Mouse (Mus musculus) forelimb bud, embryonic 11.5 days (tissue): Measurements from ENCODE around the gene Slc25a10.

Experiments
- DNase-seq: peaks from one replicate; pipeline ENCODE4 v3.0.0-alpha.2; 2012; ENCODE audit warnings: low read depth, low spot score

Slc25a10 gene

DNA sequence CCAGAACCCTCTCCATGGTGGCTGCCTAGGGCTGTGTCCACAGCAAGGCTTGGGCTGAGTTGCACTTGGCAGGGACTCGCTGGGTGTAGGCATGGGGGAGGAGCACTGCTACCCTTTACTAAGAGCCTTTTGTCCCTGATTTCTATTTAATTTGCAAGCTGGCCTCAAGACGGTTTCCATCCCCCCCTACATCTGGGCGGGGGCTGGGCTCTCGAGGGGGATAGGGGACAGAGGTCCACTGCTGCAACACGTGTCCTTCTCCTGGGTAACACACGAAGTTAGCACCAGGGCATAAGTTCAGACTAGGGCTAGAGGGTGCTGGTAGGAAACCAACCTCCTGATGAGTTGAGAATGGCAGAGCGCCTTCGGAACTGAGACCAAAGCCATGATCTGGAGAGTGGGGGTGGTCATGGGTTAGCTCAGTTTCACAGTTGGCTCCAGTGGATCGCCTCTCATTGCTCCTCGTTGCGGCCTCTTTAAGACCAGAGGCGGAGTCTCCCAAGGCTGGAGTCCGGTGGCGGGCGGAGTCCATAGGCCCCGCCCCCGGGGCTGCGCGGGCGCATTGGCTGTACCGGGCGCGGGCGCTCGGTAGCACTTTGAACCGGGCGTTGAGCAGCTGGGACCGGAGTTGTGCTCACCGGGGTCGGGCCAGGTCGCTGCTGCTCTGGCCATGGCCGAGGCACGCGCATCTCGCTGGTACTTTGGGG is at the start of gene Slc25a10:
Gene Slc25a10 (plus strand): TSS at position 524 of the 707 bp plus-strand sequence.
- peak; percentile 84 for DNase-seq

DNA sequence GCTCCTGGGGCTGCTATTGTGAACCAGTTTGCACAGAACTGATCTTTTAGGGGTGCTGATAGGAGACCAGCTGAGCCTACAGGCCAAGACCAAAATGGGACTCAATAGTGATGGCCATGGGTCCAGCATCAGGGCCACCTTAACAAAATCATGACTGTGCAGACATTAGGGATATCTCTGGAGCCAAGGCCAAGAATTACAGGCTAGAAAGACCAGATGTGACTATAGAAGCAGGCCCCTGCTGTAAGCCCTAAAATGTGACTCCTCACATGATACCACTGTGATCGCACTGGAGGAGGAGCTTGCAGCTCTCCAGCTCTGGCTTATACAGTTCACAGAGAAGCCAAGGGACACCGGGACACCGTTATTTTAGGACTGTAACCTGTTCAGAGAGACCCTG is 49.3 kb upstream of the Slc25a10 start, which contains the start of gene Tspan10:
Gene Tspan10 (plus strand): TSS at position 301 of the 400 bp plus-strand sequence.
- no peak for DNase-seq

DNA sequence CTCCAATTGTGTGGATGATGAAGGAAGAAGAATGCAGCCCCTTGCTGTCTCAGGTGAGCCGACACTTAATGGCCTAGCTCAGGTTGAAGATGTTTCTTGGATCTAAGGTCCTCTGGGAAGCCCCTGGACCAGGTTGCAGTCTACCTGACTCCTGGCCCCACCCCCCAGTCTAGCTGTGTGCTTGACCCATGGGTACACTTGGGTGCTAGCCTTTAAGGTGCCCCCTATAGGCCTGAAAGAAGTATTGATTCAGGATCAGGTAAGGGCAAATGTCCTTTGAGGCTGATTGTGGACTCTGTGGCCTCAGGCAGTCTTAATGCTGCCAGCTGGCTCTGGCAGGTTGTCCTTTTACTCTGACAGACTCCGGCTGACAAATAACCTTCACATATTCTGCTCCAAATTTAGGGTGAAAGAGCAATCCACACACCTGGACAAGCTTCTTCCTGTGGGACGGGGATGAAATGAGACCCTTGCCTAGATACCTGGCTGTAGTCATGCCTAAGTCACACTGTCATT is 48.8 kb upstream of the Slc25a10 start:
- DNase-seq = no peak

DNA sequence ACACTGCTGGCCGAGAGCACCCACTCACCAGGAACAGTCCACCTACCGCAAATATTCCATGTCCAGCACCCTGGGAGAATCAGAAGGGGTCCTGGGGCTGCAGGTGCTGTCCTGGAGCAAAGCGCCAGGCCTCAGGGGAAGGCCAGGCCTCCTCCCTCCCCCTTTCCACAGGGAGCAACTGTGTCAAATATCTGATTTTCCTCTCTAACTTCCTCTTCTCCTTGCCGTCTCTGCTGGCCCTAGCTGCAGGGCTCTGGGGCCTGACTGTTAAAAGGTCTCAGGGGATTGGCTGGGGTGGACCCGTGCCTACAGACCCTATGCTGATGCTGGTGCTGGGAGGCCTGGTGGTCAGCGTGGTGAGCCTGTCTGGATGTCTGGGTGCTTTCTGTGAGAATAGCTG is 47.5 kb upstream of the Slc25a10 start:
- DNase-seq = no peak

DNA sequence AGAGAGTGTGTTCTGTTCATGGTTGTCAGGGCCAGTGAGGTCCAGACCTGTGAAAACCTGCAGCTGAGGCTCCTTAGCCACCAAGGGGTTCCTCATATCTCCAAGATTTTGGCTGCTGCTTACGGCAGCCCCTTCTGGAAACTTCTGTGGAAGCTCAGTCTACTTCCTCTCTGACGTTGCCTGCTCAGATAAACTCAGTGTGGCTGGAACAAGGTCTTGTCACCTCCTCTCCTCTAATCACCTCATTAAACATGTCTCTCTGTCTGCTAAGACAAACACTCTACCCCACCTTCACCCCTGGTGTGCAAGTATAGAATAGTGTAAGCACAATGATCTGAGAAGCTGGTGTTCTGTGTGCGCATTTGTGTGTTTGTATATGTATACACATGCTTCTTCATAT is 46.2 kb upstream of the Slc25a10 start:
- no peak for DNase-seq

DNA sequence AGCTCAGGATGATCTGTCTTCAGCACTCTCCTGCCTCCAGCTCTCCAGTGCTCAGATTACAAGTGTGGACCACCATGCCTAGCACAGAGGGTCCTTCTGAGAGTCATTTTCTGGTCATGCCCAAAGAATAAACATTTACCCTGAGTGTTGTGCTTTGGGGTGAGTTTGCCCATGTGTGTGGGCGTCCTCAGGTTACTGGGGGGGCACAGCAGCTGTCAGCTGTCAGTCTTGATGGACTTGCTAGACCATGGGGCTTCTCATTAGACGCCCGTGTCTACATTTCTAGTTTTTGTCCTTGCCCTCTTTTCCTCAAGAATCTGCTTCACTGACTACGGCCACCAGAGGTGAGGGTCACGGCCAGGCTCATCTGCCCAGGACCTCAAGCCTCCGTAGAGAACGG is 44.5 kb upstream of the Slc25a10 start:
- no peak for DNase-seq

DNA sequence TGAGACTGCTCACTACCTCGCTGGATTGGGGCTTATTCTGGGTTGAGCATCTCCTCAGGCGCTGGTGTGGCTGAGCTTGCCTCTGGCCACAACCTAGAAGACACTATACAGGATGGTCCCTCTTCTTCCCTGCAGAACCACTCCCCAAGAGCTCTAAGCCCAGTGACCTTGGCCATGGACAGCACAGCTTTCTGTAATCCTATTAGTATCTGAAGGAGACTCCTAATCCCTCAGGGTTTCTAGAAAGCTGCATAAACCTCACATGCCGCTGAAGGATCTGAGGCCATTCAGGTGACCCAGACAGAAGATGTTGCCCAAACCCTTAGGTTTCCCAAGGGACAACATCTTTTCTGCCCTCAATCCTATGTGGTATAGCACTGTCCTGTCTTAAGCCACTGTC is 39.4 kb upstream of the Slc25a10 start:
- no peak for DNase-seq

DNA sequence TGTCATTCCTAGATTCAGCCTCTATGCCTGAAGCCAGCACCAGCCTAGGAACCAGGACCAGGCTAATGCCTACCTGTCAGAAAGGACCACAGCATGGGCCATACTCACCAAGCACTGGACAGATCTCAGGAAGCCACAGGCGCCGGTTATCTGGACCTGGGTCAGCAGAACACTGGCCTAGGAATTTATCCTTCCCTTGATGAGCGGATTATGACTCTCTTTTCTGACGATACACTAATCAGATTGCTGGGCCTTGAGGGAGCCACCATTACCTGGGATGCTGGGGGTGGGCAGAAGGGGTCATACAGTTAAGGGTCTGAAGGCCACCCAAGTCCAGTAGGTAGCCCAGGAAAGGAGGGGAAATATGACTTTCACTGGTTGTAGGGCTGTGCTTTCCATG is 38.3 kb upstream of the Slc25a10 start, which contains the start of gene Pde6g:
Gene Pde6g (minus strand): TSS at position 195 of the 400 bp plus-strand sequence.
- no peak for DNase-seq

DNA sequence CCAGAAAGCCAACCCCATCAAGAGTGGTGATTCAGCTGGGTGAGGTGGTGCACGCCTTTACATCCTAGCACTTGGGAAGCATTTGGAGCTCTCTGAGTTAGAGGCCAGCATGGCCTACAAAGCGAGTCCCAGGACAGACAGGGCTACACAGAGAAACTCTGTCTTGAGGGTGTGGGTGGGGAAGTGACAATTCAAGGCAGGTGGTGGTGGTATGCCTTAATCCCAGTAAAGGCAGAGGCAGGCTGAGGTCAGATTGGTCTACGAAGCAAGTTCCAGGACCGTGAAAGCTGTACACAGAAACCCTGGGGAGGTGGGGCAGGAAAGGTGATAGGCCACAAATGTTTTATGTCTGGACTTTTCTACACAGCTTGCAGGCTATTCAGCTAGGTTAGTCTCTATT is 36.7 kb upstream of the Slc25a10 start:
- no peak for DNase-seq

DNA sequence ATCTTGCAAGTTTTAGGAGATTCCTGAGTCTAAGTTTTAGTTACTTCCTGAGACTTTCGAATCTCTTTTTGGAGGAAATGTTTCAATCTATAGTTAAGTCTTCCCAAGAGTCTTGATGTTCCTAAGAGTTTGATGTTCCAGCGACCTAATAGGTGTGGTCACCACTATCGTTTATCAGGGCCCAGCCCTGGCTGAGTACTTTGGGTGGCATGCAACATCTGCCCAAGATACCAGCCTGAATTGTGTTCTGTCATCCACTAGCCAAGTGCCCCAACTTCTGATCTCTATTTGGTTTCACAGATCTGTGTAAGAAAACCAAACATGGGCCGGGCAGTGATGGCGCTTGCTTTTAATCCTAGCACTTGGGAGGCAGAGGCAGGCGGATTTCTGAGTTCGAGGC is 36.2 kb upstream of the Slc25a10 start:
- no peak for DNase-seq

DNA sequence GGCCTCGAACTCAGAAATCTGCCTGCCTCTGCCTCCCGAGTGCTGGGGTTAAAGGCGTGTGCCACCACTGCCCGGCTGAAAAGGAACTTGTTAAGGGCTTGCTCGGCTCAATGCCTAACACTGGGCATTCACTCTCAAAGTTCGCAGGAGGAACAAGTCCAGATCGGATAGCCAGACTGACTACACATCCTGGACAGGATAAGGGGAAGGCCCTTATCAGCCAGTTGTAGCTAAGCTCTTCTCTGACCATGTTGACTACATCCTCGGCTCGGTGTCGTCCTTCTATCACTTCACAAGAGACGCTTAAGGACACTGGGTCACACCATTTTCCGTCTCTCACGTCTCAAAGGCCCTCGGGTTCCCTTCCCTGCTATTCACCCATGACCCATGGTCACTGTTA is 34.3 kb upstream of the Slc25a10 start:
- no peak for DNase-seq

DNA sequence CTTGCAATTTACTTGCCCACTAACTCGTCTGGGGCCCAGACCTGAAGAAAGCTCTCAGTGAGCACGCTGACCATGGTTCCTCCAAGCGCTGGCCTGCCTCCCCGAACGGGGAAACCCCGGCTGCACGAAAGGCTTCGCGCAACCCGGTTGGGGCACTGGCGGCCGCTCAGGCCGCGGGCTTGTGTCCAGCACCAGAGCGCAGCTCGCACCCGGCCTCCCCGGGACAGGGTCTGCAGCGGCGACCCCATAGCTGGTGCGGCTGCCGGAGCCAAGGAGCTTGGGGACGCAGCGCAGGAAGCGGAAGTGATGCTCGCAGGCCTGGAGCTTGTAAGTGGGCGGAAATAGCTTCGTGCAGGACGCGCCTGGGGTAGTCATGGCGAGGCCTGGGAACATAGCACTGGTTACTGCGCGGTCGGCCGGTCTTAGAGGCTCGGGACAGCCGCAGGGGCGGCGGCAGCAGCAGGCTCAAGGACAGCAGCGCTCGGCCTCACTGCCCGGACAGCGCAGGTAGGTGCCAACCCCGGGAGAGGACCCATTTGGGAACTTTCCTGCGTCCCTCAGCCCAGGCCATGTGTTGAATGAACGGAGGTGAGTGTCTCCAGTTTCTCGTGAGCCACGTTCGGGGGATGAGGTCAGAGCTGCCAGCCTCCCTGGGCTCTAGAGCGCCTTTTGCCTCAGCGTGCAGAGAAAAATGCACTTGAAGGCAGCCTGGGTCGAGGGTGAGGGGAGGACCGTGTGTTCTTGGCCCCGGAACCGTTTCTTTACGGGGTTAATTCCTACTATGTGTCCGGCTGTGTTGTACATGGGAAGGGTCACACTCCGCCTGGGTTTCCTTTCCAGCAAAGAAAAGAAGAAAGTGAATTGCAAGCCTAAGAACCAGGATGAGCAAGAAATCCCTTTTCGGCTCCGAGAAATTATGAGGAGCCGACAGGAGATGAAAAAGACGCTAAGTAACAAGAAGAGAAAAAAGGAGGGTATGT is 33.6 kb upstream of the Slc25a10 start, which contains the start of the genes Oxld1 and Ccdc137:
Gene Oxld1 (minus strand): TSS at position 297 of the 980 bp plus-strand sequence.
Gene Ccdc137 (plus strand): TSS at position 344 of the 980 bp plus-strand sequence.
- DNase-seq = peak; percentile 78

DNA sequence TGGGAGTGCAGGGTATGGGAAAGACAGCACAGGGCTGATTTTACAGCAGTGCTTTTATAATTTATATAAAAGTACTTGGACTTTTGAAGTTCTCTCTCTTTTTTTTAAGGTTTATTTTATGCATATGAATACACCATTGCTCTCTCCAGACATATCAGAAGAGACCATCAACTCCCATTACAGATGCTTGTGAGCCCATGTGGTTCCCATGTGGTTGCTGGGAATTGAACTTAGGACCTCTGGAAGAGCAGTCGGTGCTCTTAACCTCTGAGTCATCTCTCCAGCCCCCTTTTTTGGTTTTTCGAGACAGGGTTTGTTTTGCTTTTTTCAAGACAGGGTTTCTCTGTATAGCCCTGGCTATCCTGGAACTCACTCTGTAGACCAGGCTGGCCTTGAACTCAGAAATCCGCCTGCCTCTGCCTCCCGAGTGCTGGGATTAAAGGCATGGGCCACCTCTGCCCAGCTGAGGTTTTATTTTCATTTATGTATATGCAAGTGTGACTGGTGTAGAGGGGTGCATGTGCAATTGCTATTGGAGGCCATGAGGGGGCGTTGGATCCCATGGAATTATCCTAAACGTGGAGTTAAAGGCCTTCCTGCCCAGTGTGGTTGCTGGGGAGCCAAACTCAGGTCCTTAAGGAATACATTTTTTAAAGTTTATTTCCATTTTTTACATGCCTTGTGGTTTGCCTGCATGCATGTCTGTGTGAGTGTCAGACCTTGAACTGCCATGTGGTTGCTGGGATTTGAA is 32.6 kb upstream of the Slc25a10 start:
- DNase-seq = no peak

DNA sequence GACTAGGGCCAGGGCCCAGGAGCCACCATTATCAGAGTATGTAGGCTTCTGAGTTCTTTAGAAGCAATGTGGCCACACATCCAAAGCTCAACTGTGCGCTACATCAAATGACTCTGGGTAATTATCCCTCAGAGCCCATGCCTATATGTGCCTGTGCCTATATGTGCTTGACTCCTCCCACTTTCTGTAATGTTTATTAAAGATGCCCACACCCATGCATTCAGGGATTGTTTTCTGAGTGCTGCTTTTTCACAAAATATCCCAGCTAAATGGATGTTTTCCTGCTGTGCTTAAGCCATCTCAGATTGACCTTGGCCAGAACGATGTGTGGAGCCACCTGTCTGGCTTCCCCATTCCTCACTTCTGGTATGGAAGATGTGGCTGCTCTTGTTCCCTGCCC is 28.1 kb upstream of the Slc25a10 start:
- DNase-seq = no peak

DNA sequence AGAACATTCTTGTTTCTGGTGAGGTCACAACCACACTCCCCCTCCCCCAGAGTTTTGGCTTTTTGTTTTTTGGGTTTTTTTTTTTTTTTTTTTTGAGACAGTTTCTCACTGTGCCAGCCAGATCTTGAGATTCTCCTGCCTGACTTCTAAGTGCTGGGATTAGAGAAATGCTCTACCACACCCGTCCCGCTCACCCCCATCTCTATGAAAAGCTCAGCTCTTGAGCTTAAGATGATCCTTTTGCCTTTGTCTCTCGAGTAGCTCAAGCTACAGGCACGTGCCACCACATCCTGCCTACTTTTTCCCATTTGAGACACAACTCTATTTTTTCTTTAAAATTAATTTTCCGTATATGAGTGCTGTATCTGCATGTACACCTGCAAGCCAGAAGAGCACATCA is 27.3 kb upstream of the Slc25a10 start:
- no peak for DNase-seq

DNA sequence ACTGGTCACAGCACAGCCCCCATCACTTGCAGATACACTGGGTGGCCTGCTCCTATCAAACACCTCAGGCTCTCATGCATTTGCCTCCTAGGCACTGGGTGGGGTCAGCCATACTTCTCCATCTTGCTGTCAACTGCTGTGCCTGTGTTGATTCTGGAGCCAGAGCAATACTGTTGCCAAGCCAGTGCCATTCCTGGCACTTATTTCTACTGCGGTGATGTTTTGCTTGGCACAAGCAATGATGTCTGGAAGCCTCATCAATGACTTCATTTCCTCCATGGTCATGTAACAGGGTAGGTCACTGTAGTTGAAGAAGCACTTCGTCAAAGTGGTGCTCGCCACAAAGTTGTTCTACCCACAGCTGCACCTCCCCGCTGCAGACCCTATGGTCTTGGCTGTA is 26.1 kb upstream of the Slc25a10 start:
- DNase-seq = no peak

DNA sequence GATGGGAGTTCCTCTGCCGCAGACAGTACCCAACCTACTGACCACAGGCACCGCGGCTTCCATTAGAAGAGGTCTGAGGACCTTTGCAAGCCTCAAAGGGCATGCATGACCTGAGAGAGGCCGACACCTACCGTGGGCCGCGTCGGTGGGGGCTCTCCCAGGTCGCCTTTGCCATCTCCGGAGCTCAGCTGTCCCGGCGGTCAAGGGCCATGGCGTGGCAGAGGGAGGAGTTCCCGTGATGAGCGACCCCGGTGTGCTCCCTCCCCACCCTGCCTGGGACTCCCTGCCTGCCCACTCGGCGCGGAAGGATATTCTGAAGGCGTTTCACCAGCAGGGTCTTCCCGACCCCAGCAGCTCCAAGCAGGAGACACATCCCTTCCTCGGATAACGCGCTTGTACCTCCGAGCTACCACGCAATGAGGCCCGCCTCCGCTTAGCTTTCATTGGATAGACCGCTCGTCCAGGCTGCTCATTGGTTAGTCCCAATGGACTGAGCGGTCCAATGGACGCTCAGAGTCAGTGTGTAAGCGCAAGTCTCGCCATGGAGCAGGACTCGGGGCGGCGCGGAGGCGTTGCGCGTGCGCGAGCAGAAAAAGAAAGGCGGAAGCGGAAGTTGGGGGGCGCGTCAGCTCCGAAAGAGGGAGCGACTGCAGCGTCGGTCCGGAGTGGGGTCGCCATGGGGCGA is 24.4 kb upstream of the Slc25a10 start, which contains the start of gene Arl16:
Gene Arl16 (minus strand): TSS at position 557 of the 685 bp plus-strand sequence.
- peak; percentile 99 for DNase-seq

DNA sequence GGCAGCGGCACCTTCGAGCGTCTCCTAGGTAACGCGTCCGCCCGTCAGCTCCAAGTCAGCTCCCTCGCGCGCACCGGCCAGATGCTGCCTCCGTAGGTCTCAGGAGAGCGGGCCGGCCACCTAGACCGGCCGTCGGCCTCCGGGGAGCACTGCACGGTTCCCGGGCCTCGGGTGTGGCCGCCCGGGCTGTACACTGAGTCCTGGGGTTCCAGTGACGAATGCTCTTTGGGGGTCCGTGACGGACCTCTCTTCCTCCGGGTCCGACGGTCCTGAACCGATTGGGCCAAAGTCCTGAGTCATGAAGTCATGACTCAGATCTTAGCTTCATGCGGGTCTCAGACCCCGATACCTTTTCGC is 23.9 kb upstream of the Slc25a10 start:
- no peak for DNase-seq

DNA sequence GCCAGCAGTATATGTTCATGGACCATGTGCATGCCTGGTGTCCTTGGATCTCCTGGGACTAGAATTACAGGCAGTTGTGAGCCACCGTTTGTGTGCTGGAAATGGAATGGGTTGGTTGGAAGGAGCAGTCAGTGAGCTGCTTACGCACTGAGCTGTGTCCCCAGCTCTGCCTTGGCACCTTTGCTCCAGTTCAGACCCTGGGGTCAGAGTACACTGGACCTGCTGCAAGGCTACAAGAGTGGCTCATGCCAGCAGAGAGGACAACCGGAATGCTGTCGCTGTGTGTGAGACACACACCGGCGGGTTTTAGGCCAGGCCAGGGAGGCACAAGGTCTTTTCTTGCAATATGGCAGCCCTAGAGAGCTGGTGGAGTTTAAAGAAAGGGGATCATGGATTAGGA is 19.6 kb upstream of the Slc25a10 start:
- DNase-seq = no peak

DNA sequence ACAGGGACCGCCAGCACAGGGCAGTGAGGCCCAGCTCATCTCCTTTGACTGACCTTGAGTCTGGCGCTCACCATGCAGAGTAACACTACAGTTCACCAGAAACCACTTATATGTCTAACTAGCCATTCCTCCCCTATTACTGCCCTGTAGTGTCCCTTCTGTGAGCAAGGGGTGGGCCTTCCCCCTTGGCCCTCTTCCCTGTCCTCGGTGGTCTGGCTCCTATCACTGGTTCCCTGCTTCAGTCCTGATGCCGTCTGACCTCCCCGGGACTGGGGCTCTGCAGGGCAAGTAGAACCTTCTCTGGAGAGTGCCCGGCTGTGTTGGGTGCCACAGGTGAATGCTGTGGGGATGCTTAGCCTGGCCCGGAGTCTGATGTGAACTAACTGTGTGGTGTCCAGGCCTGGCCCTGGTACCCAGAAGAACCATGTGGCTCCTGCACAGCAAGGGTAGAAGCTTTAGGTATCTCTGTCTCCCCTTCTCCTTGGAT is 8.1 kb upstream of the Slc25a10 start:
- DNase-seq = no peak
